Mouse (Mus musculus): Measurements from ENCODE around the gene Lrfn3. TPM values are rescaled to one million over a fixed set of nuclear protein-coding genes. Genes with fewer than 3 reads are reported as not detected.

Lrfn3 gene
- polyA plus RNA-seq, 1 experiment from 2014 or later, result 15.0 TPM

DNA sequence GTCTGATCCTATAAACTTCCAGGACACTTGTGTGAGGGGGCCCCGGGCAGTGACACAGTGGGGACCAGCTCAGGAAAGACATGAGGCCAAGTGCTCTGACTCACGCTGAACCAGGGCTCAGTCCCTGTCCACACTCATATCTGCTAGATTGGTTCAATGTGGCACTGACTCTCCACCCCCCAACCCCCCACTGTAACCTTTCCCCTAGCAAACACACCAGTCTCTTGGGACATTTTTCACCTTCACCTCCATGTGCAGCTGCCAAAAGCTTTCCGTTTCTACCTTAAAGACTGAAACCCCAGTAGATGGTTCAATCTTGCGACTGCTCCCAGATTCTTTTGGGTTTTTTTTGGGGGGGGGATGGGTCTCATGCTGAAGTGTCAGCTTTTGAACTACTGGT lies 8.5 kb downstream of the Lrfn3 start:
- H3K4me3 ChIP-seq (replicated peaks; ENCODE audit: low read length), result no peak overlapping the region
- no peak for DNase-seq (ENCODE audit: low spot score)
- H3K4me2 ChIP-seq (replicated peaks), result no peak overlapping the region
- WGBS, result 79% methylated on average over 4 of the region's 4 CpGs
- H3K27ac ChIP-seq, result no peak overlapping the region
- H3K36me3 ChIP-seq (replicated peaks; ENCODE audit: control insufficient read depth, insufficient read depth), result peaks cover 36% of the 10 kb centered on the region
- no peak for ATAC-seq (ENCODE audit: low FRiP score)
- H3K27me3 ChIP-seq (ENCODE audit: control insufficient read depth, insufficient read depth, low read length), result 0 out of 2 replicates have a peak, but pooled peaks cover 7% of the 10 kb centered on the region
- peaks cover 10% of the 10 kb centered on the region for H3K4me1 ChIP-seq (replicated peaks; ENCODE audit: control insufficient read depth, insufficient read depth, low read length)
- H3K9me3 ChIP-seq (ENCODE audit: control insufficient read depth, low read length), result no peaks in the 10 kb centered on the region
- H3K9ac ChIP-seq, result no peak overlapping the region

DNA sequence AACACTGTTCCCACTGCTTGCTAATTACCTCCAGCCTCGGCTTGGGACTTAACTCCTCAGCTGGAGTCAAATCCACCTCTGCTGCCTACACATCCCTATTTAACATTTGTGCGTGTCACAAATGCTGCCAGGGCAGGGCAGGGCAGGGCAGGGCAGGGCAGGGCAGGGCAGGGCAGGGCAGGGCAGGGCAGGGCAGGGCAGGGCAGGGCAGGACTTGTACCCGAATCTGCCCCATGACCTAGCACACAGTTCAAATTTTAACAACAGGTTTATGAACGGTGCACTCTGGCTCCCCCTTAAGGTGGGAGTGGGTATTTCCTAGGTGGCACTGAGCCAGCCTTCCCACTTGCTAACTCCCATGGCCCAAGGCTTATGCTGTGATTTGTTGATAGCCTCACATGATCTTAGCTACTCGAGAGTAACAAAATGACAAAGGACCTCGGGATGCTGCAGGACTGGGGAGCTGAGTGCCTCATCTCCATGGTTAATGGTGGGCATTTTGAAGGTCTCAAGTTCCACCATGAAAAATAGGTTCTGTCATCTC lies 9.2 kb downstream of the Lrfn3 start:
- no peak overlapping the region for H3K4me2 ChIP-seq (replicated peaks)
- no peak overlapping the region for H3K9ac ChIP-seq
- no peaks in the 10 kb centered on the region for H3K9me3 ChIP-seq (ENCODE audit: control insufficient read depth, low read length)
- H3K4me3 ChIP-seq (replicated peaks; ENCODE audit: low read length), result no peak overlapping the region
- DNase-seq (ENCODE audit: low spot score) (peak; percentile 79), ATAC-seq (ENCODE audit: low FRiP score) (peak; percentile 65)
- H3K36me3 ChIP-seq (replicated peaks; ENCODE audit: control insufficient read depth, insufficient read depth), result peaks cover 29% of the 10 kb centered on the region
- 13% methylated on average over 6 of the region's 6 CpGs for WGBS
- H3K4me1 ChIP-seq (replicated peaks; ENCODE audit: control insufficient read depth, insufficient read depth, low read length), result peaks cover 4% of the 10 kb centered on the region; the same call in 1 of the 2 replicates
- 0 out of 2 replicates have a peak, but pooled peaks cover 7% of the 10 kb centered on the region for H3K27me3 ChIP-seq (ENCODE audit: control insufficient read depth, insufficient read depth, low read length)
- H3K27ac ChIP-seq, result no peak overlapping the region

DNA sequence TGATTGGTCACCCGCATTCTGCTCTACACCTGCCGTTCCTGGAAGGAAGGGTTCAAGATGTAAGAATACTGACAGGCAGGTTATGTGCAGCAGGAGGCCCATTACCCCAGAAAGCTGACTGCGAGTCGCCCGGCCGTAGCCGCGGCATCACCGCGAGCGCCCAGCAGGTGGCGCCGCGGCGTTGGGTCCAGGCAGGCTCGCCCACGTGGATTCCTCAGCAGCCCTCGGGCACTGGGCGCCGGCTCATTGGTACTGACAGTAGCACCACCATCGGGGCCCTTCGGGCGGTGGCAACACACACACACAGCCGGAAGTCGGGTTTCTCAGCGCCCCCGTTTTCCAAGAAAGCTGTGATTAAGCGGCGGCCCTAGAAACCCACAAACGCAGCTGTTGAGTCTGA lies 14.7 kb downstream of the Lrfn3 start:
- peak; percentile 87 for DNase-seq (ENCODE audit: low spot score)
- peak; percentile 83 for ATAC-seq (ENCODE audit: low FRiP score)
- no peaks in the 10 kb centered on the region for H3K9me3 ChIP-seq (ENCODE audit: control insufficient read depth, low read length)
- H3K4me1 ChIP-seq (replicated peaks; ENCODE audit: control insufficient read depth, insufficient read depth, low read length), result 0 out of 2 replicates have a peak, but pooled peaks cover 5% of the 10 kb centered on the region
- H3K4me2 ChIP-seq (replicated peaks), result peak overlapping the region; percentile 49
- H3K27ac ChIP-seq, result no peak overlapping the region
- no peaks in the 10 kb centered on the region for H3K36me3 ChIP-seq (replicated peaks; ENCODE audit: control insufficient read depth, insufficient read depth)
- 0 out of 2 replicates have a peak overlapping the region, but pooled peaks have one; percentile 3 for H3K4me3 ChIP-seq (replicated peaks; ENCODE audit: low read length)
- H3K27me3 ChIP-seq (ENCODE audit: control insufficient read depth, insufficient read depth, low read length), result peaks cover 27% of the 10 kb centered on the region
- 2% methylated on average over 30 of the region's 30 CpGs for WGBS
- no peak overlapping the region for H3K9ac ChIP-seq

DNA sequence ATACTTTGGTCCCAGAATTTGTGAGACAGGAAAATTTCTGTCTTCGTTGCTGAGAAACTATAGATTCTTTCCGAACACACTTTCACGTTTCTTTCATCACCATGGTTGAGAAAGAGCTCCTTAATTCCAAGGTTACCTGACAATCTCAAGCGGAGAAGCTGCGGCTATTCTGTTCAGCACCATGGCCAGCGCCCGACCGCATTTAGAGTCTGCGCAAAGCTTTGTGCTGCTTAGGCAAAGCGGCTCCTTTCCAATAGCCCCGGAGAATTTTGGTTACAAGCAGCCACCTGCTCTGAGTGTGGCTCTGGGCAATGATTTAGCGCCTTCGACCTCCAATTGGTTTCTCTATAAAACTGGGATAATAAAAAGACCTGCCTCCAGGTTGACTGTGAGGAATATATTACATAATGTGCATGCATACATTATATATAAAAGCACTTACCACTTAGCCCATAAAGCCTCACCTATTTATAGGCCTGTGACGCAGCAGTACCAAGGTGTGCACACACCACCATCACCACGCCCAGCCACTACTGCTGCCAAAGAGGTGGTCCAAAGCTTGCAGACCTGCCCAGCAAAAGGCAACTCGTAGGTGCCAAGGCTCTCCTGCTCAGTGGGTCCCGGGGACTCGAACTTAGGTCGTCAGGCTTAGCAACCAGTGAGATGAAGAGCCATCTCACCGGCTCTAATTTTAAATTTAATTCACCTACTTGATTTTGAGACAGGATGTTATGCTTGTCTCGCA lies 15.8 kb downstream of the Lrfn3 start:
- H3K4me3 ChIP-seq (replicated peaks; ENCODE audit: low read length), result no peak overlapping the region
- no peak overlapping the region for H3K9ac ChIP-seq
- DNase-seq (ENCODE audit: low spot score) (peak; percentile 69), ATAC-seq (ENCODE audit: low FRiP score) (no peak)
- H3K27me3 ChIP-seq (ENCODE audit: control insufficient read depth, insufficient read depth, low read length), result peaks cover 27% of the 10 kb centered on the region
- H3K36me3 ChIP-seq (replicated peaks; ENCODE audit: control insufficient read depth, insufficient read depth), result no peaks in the 10 kb centered on the region
- WGBS, result 27% methylated on average over 21 of the region's 21 CpGs
- H3K4me1 ChIP-seq (replicated peaks; ENCODE audit: control insufficient read depth, insufficient read depth, low read length), result 0 out of 2 replicates have a peak, but pooled peaks cover 5% of the 10 kb centered on the region
- no peak overlapping the region for H3K4me2 ChIP-seq (replicated peaks)
- H3K27ac ChIP-seq, result no peak overlapping the region
- H3K9me3 ChIP-seq (ENCODE audit: control insufficient read depth, low read length), result no peaks in the 10 kb centered on the region

DNA sequence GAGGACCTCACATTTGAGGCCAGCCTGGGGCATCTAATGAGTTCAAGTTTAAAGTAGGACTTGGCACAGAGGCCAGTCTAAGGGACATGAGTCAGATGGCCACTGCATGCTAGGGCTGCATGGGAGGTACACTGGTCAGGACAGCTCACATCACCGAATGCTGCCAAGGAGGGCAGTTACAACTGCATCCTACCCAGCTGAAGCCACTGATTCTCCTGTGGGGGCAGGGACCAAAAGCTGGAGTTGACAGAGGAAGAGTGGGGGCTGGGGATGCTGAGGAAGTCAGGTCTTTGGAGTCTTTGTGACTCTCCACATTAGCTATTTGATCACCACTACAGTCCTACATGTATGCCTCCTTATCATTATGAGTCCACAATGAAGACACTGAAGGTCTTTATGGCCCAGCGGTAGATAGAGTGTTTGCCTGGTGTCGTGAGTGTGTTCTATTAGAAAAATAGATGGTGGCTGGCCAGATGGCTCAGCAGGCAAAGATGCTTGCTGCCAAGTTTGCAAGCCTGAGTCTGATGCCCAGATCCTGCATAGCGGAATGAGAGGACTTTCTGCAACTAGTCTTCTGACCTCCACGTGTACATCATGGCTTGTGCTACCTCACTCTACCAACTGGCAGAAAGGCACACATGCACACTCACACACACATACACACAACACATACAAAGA lies 23.0 kb downstream of the Lrfn3 start:
- ATAC-seq (ENCODE audit: low FRiP score) (no peak), DNase-seq (ENCODE audit: low spot score) (no peak)
- H3K36me3 ChIP-seq (replicated peaks; ENCODE audit: control insufficient read depth, insufficient read depth), result no peaks in the 10 kb centered on the region
- no peaks in the 10 kb centered on the region for H3K4me1 ChIP-seq (replicated peaks; ENCODE audit: control insufficient read depth, insufficient read depth, low read length)
- peaks cover 9% of the 10 kb centered on the region; the same call in 1 of the 2 replicates for H3K27me3 ChIP-seq (ENCODE audit: control insufficient read depth, insufficient read depth, low read length)
- 67% methylated on average over 5 of the region's 5 CpGs for WGBS
- H3K4me2 ChIP-seq (replicated peaks), result no peak overlapping the region
- no peak overlapping the region for H3K4me3 ChIP-seq (replicated peaks; ENCODE audit: low read length)
- no peaks in the 10 kb centered on the region for H3K9me3 ChIP-seq (ENCODE audit: control insufficient read depth, low read length)
- no peak overlapping the region for H3K27ac ChIP-seq
- H3K9ac ChIP-seq, result no peak overlapping the region

DNA sequence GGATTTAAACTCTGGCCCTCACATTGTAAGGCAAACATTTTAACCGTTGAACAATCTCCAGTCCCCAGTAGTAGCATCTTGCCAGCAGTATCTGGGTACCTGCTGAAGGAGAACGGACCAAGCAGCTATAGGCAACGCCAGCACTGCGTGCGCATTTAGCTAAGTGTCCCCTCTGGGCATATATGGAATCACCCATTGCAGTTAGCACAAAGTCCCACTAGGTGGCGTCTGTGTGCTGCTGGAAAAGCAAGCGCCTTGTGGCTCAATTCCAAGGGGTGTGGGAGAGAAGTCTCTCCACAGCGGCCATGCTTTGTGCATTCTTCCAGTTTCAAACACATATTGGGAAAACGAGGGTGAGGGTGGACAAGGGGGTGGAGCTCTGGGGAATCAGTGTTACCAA lies 26.2 kb downstream of the Lrfn3 start:
- no peak overlapping the region for H3K4me2 ChIP-seq (replicated peaks)
- DNase-seq (ENCODE audit: low spot score), result peak; percentile 97
- no peaks in the 10 kb centered on the region for H3K9me3 ChIP-seq (ENCODE audit: control insufficient read depth, low read length)
- H3K4me1 ChIP-seq (replicated peaks; ENCODE audit: control insufficient read depth, insufficient read depth, low read length), result peaks cover 13% of the 10 kb centered on the region; the same call in 1 of the 2 replicates
- no peak overlapping the region for H3K4me3 ChIP-seq (replicated peaks; ENCODE audit: low read length)
- H3K9ac ChIP-seq, result no peak overlapping the region
- ATAC-seq (ENCODE audit: low FRiP score), result no peak
- WGBS, result 2% methylated on average over 9 of the region's 9 CpGs
- H3K27ac ChIP-seq, result no peak overlapping the region
- peaks cover 9% of the 10 kb centered on the region; the same call in 1 of the 2 replicates for H3K27me3 ChIP-seq (ENCODE audit: control insufficient read depth, insufficient read depth, low read length)
- H3K36me3 ChIP-seq (replicated peaks; ENCODE audit: control insufficient read depth, insufficient read depth), result no peaks in the 10 kb centered on the region

DNA sequence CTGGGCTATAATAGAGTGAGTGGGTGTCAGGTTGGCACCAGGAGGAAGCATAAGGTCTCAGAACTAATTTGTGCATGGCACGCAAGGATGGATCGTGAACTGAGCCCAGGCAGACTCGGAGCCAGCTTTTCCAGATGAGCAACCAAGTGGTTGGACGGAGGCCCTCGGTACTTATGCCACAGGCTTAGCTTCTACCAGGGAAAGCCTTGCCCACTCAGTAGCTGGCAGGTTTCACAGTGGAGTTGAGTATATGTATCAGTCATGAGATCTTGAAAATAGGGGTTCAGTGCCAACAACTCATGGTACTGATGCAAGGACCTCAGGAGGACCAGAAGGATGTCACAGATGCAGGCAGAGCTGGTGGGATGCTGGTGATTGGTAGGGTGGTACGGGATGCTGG lies 26.9 kb downstream of the Lrfn3 start:
- H3K36me3 ChIP-seq (replicated peaks; ENCODE audit: control insufficient read depth, insufficient read depth), result no peaks in the 10 kb centered on the region
- no peaks in the 10 kb centered on the region for H3K9me3 ChIP-seq (ENCODE audit: control insufficient read depth, low read length)
- ATAC-seq (ENCODE audit: low FRiP score) (no peak), DNase-seq (ENCODE audit: low spot score) (no peak)
- WGBS, result 74% methylated on average over 6 of the region's 6 CpGs
- peaks cover 9% of the 10 kb centered on the region; the same call in 1 of the 2 replicates for H3K27me3 ChIP-seq (ENCODE audit: control insufficient read depth, insufficient read depth, low read length)
- no peak overlapping the region for H3K27ac ChIP-seq
- H3K4me2 ChIP-seq (replicated peaks), result no peak overlapping the region
- peaks cover 14% of the 10 kb centered on the region; the same call in 1 of the 2 replicates for H3K4me1 ChIP-seq (replicated peaks; ENCODE audit: control insufficient read depth, insufficient read depth, low read length)
- H3K4me3 ChIP-seq (replicated peaks; ENCODE audit: low read length), result no peak overlapping the region
- no peak overlapping the region for H3K9ac ChIP-seq

DNA sequence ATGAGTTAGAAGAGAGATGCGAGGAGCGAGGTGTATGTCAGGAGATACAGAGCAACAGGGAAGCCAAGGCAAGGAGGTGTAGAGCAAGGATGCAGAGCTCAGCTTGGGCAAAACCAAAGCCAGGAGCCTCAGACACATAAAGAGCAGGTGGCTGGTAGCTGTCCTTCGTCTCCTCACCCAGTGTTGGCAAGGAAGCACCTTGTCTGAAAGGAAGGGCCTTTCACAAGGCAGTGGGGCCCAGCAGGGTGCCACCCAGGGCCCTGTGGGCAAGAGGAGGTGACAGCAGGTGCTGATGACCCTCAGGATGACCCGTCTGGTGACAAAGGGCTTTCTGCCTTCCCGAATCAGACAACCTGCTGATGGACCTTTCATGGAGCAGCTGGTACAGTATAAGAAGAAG lies 28.0 kb downstream of the Lrfn3 start:
- no peak for DNase-seq (ENCODE audit: low spot score)
- H3K27ac ChIP-seq, result no peak overlapping the region
- ATAC-seq (ENCODE audit: low FRiP score), result no peak
- no peak overlapping the region for H3K4me2 ChIP-seq (replicated peaks)
- H3K4me1 ChIP-seq (replicated peaks; ENCODE audit: control insufficient read depth, insufficient read depth, low read length), result peaks cover 14% of the 10 kb centered on the region; the same call in 1 of the 2 replicates
- H3K4me3 ChIP-seq (replicated peaks; ENCODE audit: low read length), result no peak overlapping the region
- no peaks in the 10 kb centered on the region for H3K36me3 ChIP-seq (replicated peaks; ENCODE audit: control insufficient read depth, insufficient read depth)
- 0 out of 2 replicates have a peak overlapping the region, but pooled peaks have one; percentile 4 for H3K9ac ChIP-seq
- no peaks in the 10 kb centered on the region for H3K9me3 ChIP-seq (ENCODE audit: control insufficient read depth, low read length)
- WGBS, result 62% methylated on average over 5 of the region's 5 CpGs
- peaks cover 9% of the 10 kb centered on the region; the same call in 1 of the 2 replicates for H3K27me3 ChIP-seq (ENCODE audit: control insufficient read depth, insufficient read depth, low read length)

DNA sequence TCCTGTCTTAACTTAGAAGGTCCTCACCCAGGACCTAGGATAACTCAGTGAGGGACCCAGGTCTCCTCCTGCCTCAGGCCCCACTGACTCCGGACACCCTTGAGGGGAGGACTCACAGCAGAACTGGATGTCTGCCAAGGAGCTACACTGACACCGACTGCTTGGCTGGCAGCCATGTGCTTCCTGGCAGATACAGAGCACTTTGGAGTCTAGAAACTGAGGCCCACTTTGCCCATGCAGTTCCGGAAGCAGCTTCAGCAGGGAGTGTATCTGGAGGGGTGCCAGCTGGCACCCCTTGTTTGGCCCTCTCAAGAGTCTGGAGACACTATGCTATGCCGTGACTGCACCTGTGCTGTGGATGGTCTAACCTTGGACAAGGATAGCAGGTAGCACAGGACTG lies 29.1 kb downstream of the Lrfn3 start:
- peak; percentile 28; the same call in 1 of the 2 replicates for ATAC-seq (ENCODE audit: low FRiP score)
- DNase-seq (ENCODE audit: low spot score), result peak; percentile 70
- Histone ChIP-seq H3K27ac (peak overlapping the region; percentile 47; the same call in 1 of the 2 replicates), H3K36me3 (replicated peaks; ENCODE audit: control insufficient read depth, insufficient read depth) (no peaks in the 10 kb centered on the region), H3K4me2 (replicated peaks) (no peak overlapping the region), H3K4me1 (replicated peaks; ENCODE audit: control insufficient read depth, insufficient read depth, low read length) (peaks cover 14% of the 10 kb centered on the region; the same call in 1 of the 2 replicates), H3K9me3 (ENCODE audit: control insufficient read depth, low read length) (no peaks in the 10 kb centered on the region), H3K4me3 (replicated peaks; ENCODE audit: low read length) (no peak overlapping the region), H3K27me3 (ENCODE audit: control insufficient read depth, insufficient read depth, low read length) (peaks cover 9% of the 10 kb centered on the region; the same call in 1 of the 2 replicates), H3K9ac (no peak overlapping the region)
- WGBS, result 40% methylated on average over 4 of the region's 4 CpGs

All from hindbrain, embryonic 14.5 days (tissue).